Mouse (Mus musculus): Measurements from ENCODE around the gene Dppa3. TPM values are rescaled to one million over a fixed set of nuclear protein-coding genes. Genes with fewer than 3 reads are reported as not detected.

Gene Dppa3
- polyA plus RNA-seq, 1 experiment from 2014 or later = not detected

GRCm38 (mm10) chr6:122601615-122602014 is 24.6 kb upstream of the Dppa3 start:
- H3K36me3 ChIP-seq (ENCODE audit: poor library complexity, severe bottlenecking) = no peaks in the 10 kb centered on the region
- ATAC-seq = no peak
- no peak overlapping the region for H3K9ac ChIP-seq
- WGBS = 88% methylated on average over 3 of the region's 3 CpGs
- H3K27ac ChIP-seq = no peak overlapping the region
- no peaks in the 10 kb centered on the region for H3K27me3 ChIP-seq
- H3K4me3 ChIP-seq = peak overlapping the region; percentile 41; the same call in 1 of the 2 replicates
- peaks cover 13% of the 10 kb centered on the region for H3K4me1 ChIP-seq
- H3K4me2 ChIP-seq = peak overlapping the region; percentile 61
- no peaks in the 10 kb centered on the region for H3K9me3 ChIP-seq (replicated peaks)

GRCm38 (mm10) chr6:122602242-122602991 is 23.8 kb upstream of the Dppa3 start, which contains the start of gene Apobec1:
Apobec1 (minus strand) TSS chr6:122602444.
- H3K4me2 ChIP-seq = peak within 1 kb of the TSS; percentile 61
- peak; percentile 79 for ATAC-seq
- WGBS = 8% methylated on average over 22 of the region's 22 CpGs

GRCm38 (mm10) chr6:122602992-122603322 is 23.3 kb upstream of the Dppa3 start:
- Histone ChIP-seq H3K4me1 (peaks cover 13% of the 10 kb centered on the region), H3K36me3 (ENCODE audit: poor library complexity, severe bottlenecking) (no peaks in the 10 kb centered on the region), H3K9ac (no peak overlapping the region; the same call in 1 of the 2 replicates), H3K4me2 (peak overlapping the region; percentile 61), H3K27ac (no peak overlapping the region), H3K4me3 (no peak overlapping the region), H3K27me3 (no peaks in the 10 kb centered on the region), H3K9me3 (replicated peaks) (no peaks in the 10 kb centered on the region)
- WGBS = 50% methylated on average over 1 of the region's 1 CpGs
- ATAC-seq = no peak

More at GRCm38 (mm10) chr6:122602242-122602991, 23.8 kb upstream of the Dppa3 start, which contains the start of gene Apobec1:
- peak within 1 kb of the TSS; percentile 41 for H3K4me3 ChIP-seq
- H3K27me3 ChIP-seq = no peaks in the 10 kb centered on the region
- H3K9me3 ChIP-seq (replicated peaks) = no peaks in the 10 kb centered on the region
- no peaks in the 10 kb centered on the region for H3K36me3 ChIP-seq (ENCODE audit: poor library complexity, severe bottlenecking)
- peak within 1 kb of the TSS; percentile 58 for H3K9ac ChIP-seq
- H3K4me1 ChIP-seq = peaks cover 13% of the 10 kb centered on the region
- no peak within 1 kb of the TSS for H3K27ac ChIP-seq

GRCm38 (mm10) chr6:122604260-122604659 is 21.9 kb upstream of the Dppa3 start:
- Histone ChIP-seq H3K9me3 (replicated peaks) (no peaks in the 10 kb centered on the region), H3K36me3 (ENCODE audit: poor library complexity, severe bottlenecking) (no peaks in the 10 kb centered on the region), H3K4me1 (peaks cover 8% of the 10 kb centered on the region; the same call in 1 of the 2 replicates), H3K9ac (no peak overlapping the region), H3K27ac (no peak overlapping the region), H3K4me2 (no peak overlapping the region), H3K27me3 (no peaks in the 10 kb centered on the region), H3K4me3 (no peak overlapping the region)
- no peak for ATAC-seq

GRCm38 (mm10) chr6:122605483-122605882 is 20.7 kb upstream of the Dppa3 start:
- Histone ChIP-seq H3K36me3 (ENCODE audit: poor library complexity, severe bottlenecking) (no peaks in the 10 kb centered on the region), H3K27ac (no peak overlapping the region), H3K4me1 (peaks cover 8% of the 10 kb centered on the region; the same call in 1 of the 2 replicates), H3K4me3 (no peak overlapping the region), H3K27me3 (no peaks in the 10 kb centered on the region), H3K9ac (no peak overlapping the region), H3K9me3 (replicated peaks) (no peaks in the 10 kb centered on the region), H3K4me2 (no peak overlapping the region)
- WGBS = 90% methylated on average over 8 of the region's 8 CpGs
- no peak for ATAC-seq

- Histone ChIP-seq H3K27ac (no peak overlapping the region), H3K4me2 (no peak overlapping the region), H3K9ac (no peak overlapping the region), H3K4me1 (peaks cover 8% of the 10 kb centered on the region; the same call in 1 of the 2 replicates), H3K9me3 (replicated peaks) (no peaks in the 10 kb centered on the region), H3K36me3 (ENCODE audit: poor library complexity, severe bottlenecking) (no peaks in the 10 kb centered on the region), H3K27me3 (no peaks in the 10 kb centered on the region), H3K4me3 (no peak overlapping the region)
- ATAC-seq = no peak
- WGBS = 98% methylated on average over 11 of the region's 11 CpGs
Measured at GRCm38 (mm10) chr6:122606661-122607060, 19.5 kb upstream of the Dppa3 start.

- no peak for ATAC-seq
- Histone ChIP-seq H3K4me2 (no peak overlapping the region), H3K9me3 (replicated peaks) (no peaks in the 10 kb centered on the region), H3K4me1 (peaks cover 1% of the 10 kb centered on the region; the same call in 1 of the 2 replicates), H3K4me3 (no peak overlapping the region), H3K27me3 (no peaks in the 10 kb centered on the region), H3K27ac (no peak overlapping the region), H3K36me3 (ENCODE audit: poor library complexity, severe bottlenecking) (no peaks in the 10 kb centered on the region), H3K9ac (no peak overlapping the region)
- WGBS = 88% methylated on average over 12 of the region's 12 CpGs
Measured at GRCm38 (mm10) chr6:122607700-122608099, 18.5 kb upstream of the Dppa3 start.

- Histone ChIP-seq H3K4me2 (no peak overlapping the region), H3K4me3 (no peak overlapping the region), H3K27ac (no peak overlapping the region), H3K9ac (no peak overlapping the region), H3K4me1 (no peaks in the 10 kb centered on the region), H3K27me3 (no peaks in the 10 kb centered on the region), H3K9me3 (replicated peaks) (no peaks in the 10 kb centered on the region), H3K36me3 (ENCODE audit: poor library complexity, severe bottlenecking) (no peaks in the 10 kb centered on the region)
- WGBS = 78% methylated on average over 10 of the region's 10 CpGs
- no peak for ATAC-seq
Measured at GRCm38 (mm10) chr6:122608434-122609376, 17.5 kb upstream of the Dppa3 start.

GRCm38 (mm10) chr6:122609377-122609728 is 16.9 kb upstream of the Dppa3 start:
- Histone ChIP-seq H3K4me2 (no peak overlapping the region), H3K4me3 (no peak overlapping the region), H3K27me3 (no peaks in the 10 kb centered on the region), H3K9ac (no peak overlapping the region), H3K9me3 (replicated peaks) (no peaks in the 10 kb centered on the region), H3K4me1 (no peaks in the 10 kb centered on the region), H3K36me3 (ENCODE audit: poor library complexity, severe bottlenecking) (no peaks in the 10 kb centered on the region), H3K27ac (no peak overlapping the region)
- 77% methylated on average over 9 of the region's 9 CpGs for WGBS
- ATAC-seq = no peak

GRCm38 (mm10) chr6:122609771-122610170 is 16.4 kb upstream of the Dppa3 start, which contains the start of gene Gdf3:
Gdf3 (minus strand) TSS chr6:122610087.
- H3K36me3 ChIP-seq (ENCODE audit: poor library complexity, severe bottlenecking) = no peaks in the 10 kb centered on the region
- H3K4me1 ChIP-seq = no peaks in the 10 kb centered on the region
- no peak within 1 kb of the TSS for H3K4me2 ChIP-seq
- H3K9me3 ChIP-seq (replicated peaks) = no peaks in the 10 kb centered on the region
- ATAC-seq = no peak
- H3K4me3 ChIP-seq = no peak within 1 kb of the TSS
- no peak within 1 kb of the TSS for H3K27ac ChIP-seq
- H3K9ac ChIP-seq = no peak within 1 kb of the TSS
- WGBS = 68% methylated on average over 14 of the region's 14 CpGs
- no peaks in the 10 kb centered on the region for H3K27me3 ChIP-seq

GRCm38 (mm10) chr6:122612426-122612825 is 13.8 kb upstream of the Dppa3 start:
- Histone ChIP-seq H3K9me3 (replicated peaks) (no peaks in the 10 kb centered on the region), H3K9ac (no peak overlapping the region), H3K27me3 (no peaks in the 10 kb centered on the region), H3K27ac (no peak overlapping the region), H3K4me1 (no peaks in the 10 kb centered on the region), H3K36me3 (ENCODE audit: poor library complexity, severe bottlenecking) (no peaks in the 10 kb centered on the region), H3K4me2 (no peak overlapping the region), H3K4me3 (no peak overlapping the region)
- no peak for ATAC-seq
- WGBS = 86% methylated on average over 4 of the region's 4 CpGs

GRCm38 (mm10) chr6:122614047-122614446 is 12.2 kb upstream of the Dppa3 start:
- H3K27ac ChIP-seq = no peak overlapping the region
- no peaks in the 10 kb centered on the region for H3K9me3 ChIP-seq (replicated peaks)
- 60% methylated on average over 2 of the region's 2 CpGs for WGBS
- H3K27me3 ChIP-seq = no peaks in the 10 kb centered on the region
- no peaks in the 10 kb centered on the region for H3K36me3 ChIP-seq (ENCODE audit: poor library complexity, severe bottlenecking)
- no peak overlapping the region for H3K4me3 ChIP-seq
- no peak overlapping the region for H3K4me2 ChIP-seq
- no peaks in the 10 kb centered on the region for H3K4me1 ChIP-seq
- H3K9ac ChIP-seq = no peak overlapping the region
- no peak for ATAC-seq

All from forebrain, embryonic 13.5 days (tissue).